Mouse (Mus musculus) heart, embryonic 14.5 days (tissue): ENCODE results near the gene Smim20. TPM values are rescaled to one million over a fixed set of nuclear protein-coding genes. Genes with fewer than 3 reads are reported as not detected.

Experiments
- ATAC-seq: fragments of 200-750 bp; cut with Nextera tagmentation; 2 replicates; pipeline ENCODE4 v1.8.0; 2017; ENCODE audit warnings: low read depth, moderate TSS enrichment; ENCODE audit not compliant: insufficient number of reproducible peaks, insufficient read depth, low FRiP score
- H3K27ac ChIP-seq, 2 experiments: fragments of 200-500 bp in 1 of 2; fragments of 300-500 bp in 1 of 2; sonication (generic) in 1 of 2; replicated peaks in 1 of 2; 2 replicates each; pipeline ENCODE4 v1.5.1; 2012 to 2014; ENCODE audit warnings: low read depth in 2 of 2, low read length in 2 of 2, control low read depth in 1 of 2, mild to moderate bottlenecking in 1 of 2, mixed read lengths in 1 of 2; ENCODE audit not compliant: control insufficient read depth in 1 of 2, insufficient read depth in 1 of 2
- H3K27me3 ChIP-seq: fragments of 300-500 bp; sonication (generic); 2 replicates; pipeline ENCODE4 v1.6.1; 2014; ENCODE audit warnings: mild to moderate bottlenecking, low read length, control low read depth; ENCODE audit not compliant: control insufficient read depth, insufficient read depth
- H3K36me3 ChIP-seq: fragments of 300-500 bp; sonication (generic); 2 replicates; pipeline ENCODE4 v1.6.1; 2014; ENCODE audit warnings: mild to moderate bottlenecking, control low read depth, low read length, mixed read lengths; ENCODE audit not compliant: control insufficient read depth, insufficient read depth
- H3K4me1 ChIP-seq, 2 experiments: fragments of 200-500 bp in 1 of 2; fragments of 300-500 bp in 1 of 2; sonication (generic) in 1 of 2; 2 replicates each; pipeline ENCODE4 v1.6.1; 2012 to 2014; ENCODE audit warnings: low read length in 2 of 2, control low read depth in 1 of 2, mixed read lengths in 1 of 2; ENCODE audit not compliant: control insufficient read depth in 2 of 2, insufficient read depth in 2 of 2
- H3K4me2 ChIP-seq: fragments of 300-500 bp; sonication (generic); 2 replicates; pipeline ENCODE4 v1.6.1; 2014; ENCODE audit warnings: mild to moderate bottlenecking, low read length
- H3K4me3 ChIP-seq, 2 experiments: fragments of 200-500 bp in 1 of 2; fragments of 300-500 bp in 1 of 2; sonication (generic) in 1 of 2; 2 replicates each; pipeline ENCODE4 v1.5.1; 2012 to 2014; ENCODE audit warnings: low read length in 2 of 2, mild to moderate bottlenecking in 2 of 2, control low read depth in 1 of 2, low read depth in 1 of 2, moderate library complexity in 1 of 2; ENCODE audit not compliant: control insufficient read depth in 1 of 2, insufficient read depth in 1 of 2
- H3K9ac ChIP-seq: fragments of 300-500 bp; sonication (generic); 2 replicates; pipeline ENCODE4 v1.6.1; 2014; ENCODE audit warnings: mild to moderate bottlenecking, low read length
- H3K9me3 ChIP-seq: fragments of 300-500 bp; sonication (generic); 2 replicates; pipeline ENCODE4 v1.6.1; 2016; ENCODE audit warnings: low read length, control low read depth; ENCODE audit not compliant: control insufficient read depth
- WGBS: fragments of 180-500 bp; shearing (Covaris S2); extraction: QIAGEN DNeasy Blood & Tissue Kit; methylation state at CpG from one replicate; pipeline ENCODE4 v1.1.7; 2014; 5-methylcytosine and 5-hydroxymethylcytosine counted together
- polyA plus RNA-seq: library from polyadenylated mRNA; unstranded; fragments of >200 nt; fragmentation: Nextera tagmentation; extraction: Ambion mirVana; gene quantifications from 2 replicates; pipeline ENCODE4 v1.2.1, GENCODE M21; 2014

The Smim20 gene
- polyA plus RNA-seq, 1 experiment from 2014 or later: 239 TPM

DNA sequence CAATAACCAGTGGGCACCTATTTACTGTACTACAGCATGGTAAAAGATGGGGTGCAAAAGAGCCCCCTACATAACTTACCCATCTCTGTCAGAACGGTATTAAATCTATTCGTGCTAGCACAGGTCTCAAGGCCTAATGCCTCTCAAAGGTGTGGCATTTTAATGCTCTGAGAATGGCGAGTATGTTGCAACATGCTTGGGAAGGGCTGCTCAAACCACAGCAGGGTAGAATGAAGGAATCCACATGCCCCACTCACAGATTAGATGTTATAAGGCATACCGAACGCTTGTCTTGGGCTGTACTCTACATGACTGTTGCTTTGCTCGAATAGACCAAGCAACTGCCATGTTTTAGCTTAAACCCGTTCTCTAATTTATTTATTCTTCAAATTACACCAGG lies 27.7 kb upstream of the Smim20 start:
- peaks cover 16 to 27% of the 10 kb centered on the region in 2 experiments for H3K4me1 ChIP-seq
- no peak overlapping the region for H3K9ac ChIP-seq
- no peak overlapping the region for H3K4me2 ChIP-seq
- no peaks in the 10 kb centered on the region for H3K36me3 ChIP-seq
- H3K27me3 ChIP-seq: no peaks in the 10 kb centered on the region
- no peak overlapping the region for H3K27ac ChIP-seq
- H3K9me3 ChIP-seq: no peaks in the 10 kb centered on the region
- 86% methylated on average over 7 of the region's 7 CpGs for WGBS
- no peak for ATAC-seq
- no peak overlapping the region for H3K4me3 ChIP-seq

DNA sequence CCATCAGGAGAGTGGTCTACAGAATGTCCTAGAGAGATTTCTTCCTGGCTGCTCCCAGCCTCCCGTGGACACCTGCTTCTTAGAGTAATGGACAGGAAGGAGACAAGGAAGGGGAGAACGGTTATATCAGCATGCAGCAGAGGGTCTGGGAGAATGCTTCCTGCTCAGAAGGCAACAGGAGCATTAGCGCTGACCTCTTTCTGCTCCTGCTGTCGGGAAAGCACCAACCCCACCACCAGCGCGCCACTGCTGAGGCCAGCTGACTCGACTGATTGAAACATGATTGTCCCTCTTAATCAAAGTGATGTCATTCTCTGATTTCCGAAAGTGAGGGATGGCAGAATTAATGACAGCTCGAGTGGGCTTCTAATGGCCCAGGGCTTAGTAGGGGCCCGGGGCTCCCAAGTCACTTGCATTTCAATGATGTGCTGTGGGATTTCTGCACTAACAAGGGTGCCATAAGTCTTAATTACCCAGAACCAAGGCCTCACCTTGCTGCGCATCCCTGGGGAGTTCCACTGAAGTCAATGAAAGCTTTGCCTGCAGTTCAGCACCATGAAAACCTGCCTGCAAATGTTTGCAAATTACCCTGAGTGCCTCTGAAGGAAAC lies 26.9 kb upstream of the Smim20 start:
- Histone ChIP-seq H3K9ac (no peak overlapping the region), H3K27me3 (no peaks in the 10 kb centered on the region), H3K4me2 (no peak overlapping the region), H3K27ac (no peak overlapping the region), H3K9me3 (no peaks in the 10 kb centered on the region), H3K4me3 (no peak overlapping the region), H3K4me1 (peaks cover 16 to 27% of the 10 kb centered on the region in 2 experiments), H3K36me3 (no peaks in the 10 kb centered on the region)
- ATAC-seq: no peak
- 52% methylated on average over 11 of the region's 11 CpGs for WGBS

DNA sequence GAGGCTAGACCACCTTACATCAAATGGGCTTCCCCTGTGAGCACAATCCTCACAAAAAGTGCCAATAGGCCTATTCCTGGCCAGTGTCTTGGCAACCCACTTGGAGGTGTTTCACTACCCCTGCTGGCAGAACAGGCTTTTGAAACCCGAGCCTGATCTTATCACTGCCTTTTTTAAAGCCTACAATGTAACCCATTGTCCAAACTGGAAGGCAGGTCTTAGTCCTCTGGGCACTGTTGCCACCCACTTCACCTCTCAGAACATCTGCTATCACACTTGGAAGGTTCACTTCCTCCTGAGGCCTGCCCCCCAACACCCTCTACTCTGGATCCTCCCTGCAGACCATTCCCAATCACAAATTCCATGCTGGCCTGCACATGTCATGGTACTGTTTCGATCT lies 25.8 kb upstream of the Smim20 start:
- no peaks in the 10 kb centered on the region for H3K36me3 ChIP-seq
- no peak for ATAC-seq
- H3K4me3 ChIP-seq: no peak overlapping the region
- H3K4me1 ChIP-seq: peaks cover 12 to 17% of the 10 kb centered on the region in 2 experiments
- no peak overlapping the region for H3K9ac ChIP-seq
- no peaks in the 10 kb centered on the region for H3K9me3 ChIP-seq
- no peaks in the 10 kb centered on the region for H3K27me3 ChIP-seq
- H3K27ac ChIP-seq: no peak overlapping the region
- 48% methylated on average over 2 of the region's 2 CpGs for WGBS
- H3K4me2 ChIP-seq: no peak overlapping the region

DNA sequence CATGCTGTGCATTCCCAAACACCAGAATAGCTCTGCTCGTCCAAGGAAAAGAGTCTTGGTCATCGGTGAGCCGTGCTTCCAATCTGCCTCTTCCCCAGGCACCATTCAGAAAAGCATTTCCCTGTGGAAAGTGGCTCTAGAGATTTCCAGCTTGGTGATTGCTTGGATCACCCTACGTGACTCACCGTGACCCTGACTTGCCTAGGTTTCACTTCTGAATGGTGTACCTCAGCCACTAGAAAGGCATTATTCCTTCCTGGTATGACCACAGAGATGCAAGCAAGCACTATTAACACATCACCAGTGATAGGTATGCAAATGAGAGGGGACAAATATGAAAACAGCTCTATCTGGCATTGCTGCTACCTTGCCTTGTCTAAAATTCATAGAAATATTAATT lies 24.9 kb upstream of the Smim20 start:
- H3K9ac ChIP-seq: no peak overlapping the region
- no peaks in the 10 kb centered on the region for H3K27me3 ChIP-seq
- H3K27ac ChIP-seq: no peak overlapping the region
- no peak overlapping the region for H3K4me3 ChIP-seq
- 66% methylated on average over 5 of the region's 5 CpGs for WGBS
- peaks cover 11 to 14% of the 10 kb centered on the region in 2 experiments for H3K4me1 ChIP-seq
- no peaks in the 10 kb centered on the region for H3K36me3 ChIP-seq
- ATAC-seq: no peak
- no peaks in the 10 kb centered on the region for H3K9me3 ChIP-seq
- H3K4me2 ChIP-seq: no peak overlapping the region

DNA sequence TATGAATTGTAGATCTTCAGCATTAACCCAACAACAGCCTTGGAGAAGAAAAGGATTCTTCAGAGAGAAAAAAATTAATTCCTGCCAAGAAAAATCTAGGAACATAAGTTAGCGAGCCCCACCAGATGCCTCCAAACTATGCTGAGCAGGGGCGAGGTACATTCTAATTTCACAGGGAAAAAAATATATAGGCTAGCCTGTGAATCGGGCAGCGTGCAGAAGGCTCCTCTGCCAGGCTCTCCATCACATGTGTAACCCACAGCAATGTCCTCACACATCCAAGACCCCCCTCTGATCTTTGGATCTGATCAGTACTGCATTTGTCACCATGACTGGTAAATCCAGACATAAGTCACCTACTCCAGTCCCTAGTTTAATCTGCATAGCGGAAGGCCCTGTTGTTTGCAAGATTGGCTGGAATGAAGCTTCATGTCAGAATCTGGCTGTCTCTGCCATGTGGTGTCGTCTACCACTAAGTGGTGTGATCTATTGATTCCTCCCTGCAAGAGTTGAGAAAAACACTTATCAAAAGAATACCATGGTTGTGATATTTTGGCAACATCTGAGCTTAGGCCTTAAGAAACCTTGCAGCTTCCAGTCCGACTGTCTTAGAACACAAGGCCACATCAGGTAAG lies 23.9 kb upstream of the Smim20 start:
- no peak overlapping the region for H3K4me2 ChIP-seq
- WGBS: 85% methylated on average over 7 of the region's 7 CpGs
- no peaks in the 10 kb centered on the region for H3K27me3 ChIP-seq
- peaks cover 11 to 14% of the 10 kb centered on the region in 2 experiments for H3K4me1 ChIP-seq
- H3K27ac ChIP-seq: no peak overlapping the region
- no peaks in the 10 kb centered on the region for H3K9me3 ChIP-seq
- no peaks in the 10 kb centered on the region for H3K36me3 ChIP-seq
- no peak overlapping the region for H3K4me3 ChIP-seq
- H3K9ac ChIP-seq: no peak overlapping the region
- ATAC-seq: no peak

DNA sequence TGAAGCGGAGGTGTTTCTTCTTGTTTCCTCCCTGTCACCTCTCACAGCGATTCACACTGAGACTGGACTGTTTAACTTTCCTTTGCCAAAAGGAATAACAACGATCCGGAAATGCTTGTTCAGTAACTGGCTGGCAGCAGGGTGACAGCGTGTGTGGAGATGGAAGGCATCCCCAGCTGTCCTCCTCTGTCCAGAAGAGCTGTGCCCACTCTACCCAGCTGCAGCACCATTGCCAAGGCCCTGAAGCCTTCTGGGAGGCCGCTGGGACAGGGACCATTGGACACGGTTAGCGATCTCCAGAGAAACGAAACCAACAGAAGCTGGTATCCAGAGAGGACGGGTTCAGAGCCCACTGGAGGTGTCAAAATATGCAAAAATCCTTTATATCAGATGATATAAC lies 22.9 kb upstream of the Smim20 start:
- Histone ChIP-seq H3K4me3 (no peak overlapping the region), H3K4me1 (peaks cover 11 to 14% of the 10 kb centered on the region in 2 experiments), H3K27me3 (no peaks in the 10 kb centered on the region), H3K4me2 (no peak overlapping the region), H3K27ac (no peak overlapping the region), H3K9ac (no peak overlapping the region), H3K36me3 (no peaks in the 10 kb centered on the region), H3K9me3 (no peaks in the 10 kb centered on the region)
- no peak for ATAC-seq
- WGBS: 63% methylated on average over 10 of the region's 10 CpGs

DNA sequence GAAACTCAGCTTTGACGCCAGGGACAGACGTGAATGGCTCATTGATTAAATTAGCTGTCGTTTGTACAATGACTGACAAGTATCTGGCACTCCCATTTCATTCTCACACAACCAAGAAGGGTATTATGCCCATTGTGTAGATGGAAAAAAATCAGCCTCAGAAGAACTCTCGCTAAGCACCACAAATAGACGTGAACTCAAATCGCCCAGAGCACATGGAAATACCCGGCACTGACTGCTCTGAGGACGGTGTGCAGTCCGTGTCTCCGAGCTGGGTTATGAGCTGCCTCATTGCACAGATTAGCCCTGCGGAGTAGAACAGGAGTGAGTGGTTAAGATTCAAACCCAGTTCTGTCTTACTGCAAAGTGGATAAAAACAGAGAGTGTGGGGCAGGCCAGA lies 18.4 kb upstream of the Smim20 start:
- Histone ChIP-seq H3K4me3 (no peak overlapping the region), H3K9me3 (no peaks in the 10 kb centered on the region), H3K4me1 (peaks cover 11 to 16% of the 10 kb centered on the region in 2 experiments), H3K9ac (no peak overlapping the region), H3K4me2 (no peak overlapping the region), H3K27me3 (no peaks in the 10 kb centered on the region), H3K36me3 (no peaks in the 10 kb centered on the region), H3K27ac (no peak overlapping the region)
- whole genome bisulfite sequencing: 81% methylated on average over 11 of the region's 11 CpGs
- ATAC-seq: no peak
